Mouse (Mus musculus) intestine, embryonic 16.5 days (tissue): ENCODE measurements around the gene Paf1. TPM values are rescaled to one million over a fixed set of nuclear protein-coding genes. Genes with fewer than 3 reads are reported as not detected.

Experiments used
- ATAC-seq: fragments of 200-750 bp; cut with Nextera tagmentation; 2 replicates; pipeline ENCODE4 v1.8.0; 2017; ENCODE audit warnings: moderate TSS enrichment, moderate library complexity
- H3K27ac ChIP-seq: fragments of 300-500 bp; sonication (generic); 2 replicates; pipeline ENCODE4 v1.5.1; 2014; ENCODE audit warnings: mild to moderate bottlenecking, low read length
- H3K27me3 ChIP-seq: fragments of 300-500 bp; sonication (generic); replicated peaks from 2 replicates; pipeline ENCODE4 v1.6.1; 2014; ENCODE audit warnings: low read length, control low read depth, mixed read lengths; ENCODE audit not compliant: control insufficient read depth, insufficient read depth
- H3K36me3 ChIP-seq: fragments of 300-500 bp; sonication (generic); 2 replicates; pipeline ENCODE4 v1.6.1; 2014; ENCODE audit warnings: low read length, control low read depth; ENCODE audit not compliant: control insufficient read depth, insufficient read depth
- H3K4me1 ChIP-seq: fragments of 300-500 bp; sonication (generic); 2 replicates; pipeline ENCODE4 v1.6.1; 2014; ENCODE audit warnings: low read length, control low read depth, mixed read lengths; ENCODE audit not compliant: control insufficient read depth, insufficient read depth
- H3K4me2 ChIP-seq: fragments of 300-500 bp; sonication (generic); 2 replicates; pipeline ENCODE4 v1.6.1; 2014; ENCODE audit warnings: low read depth, low read length, control low read depth
- H3K4me3 ChIP-seq: fragments of 300-500 bp; sonication (generic); 2 replicates; pipeline ENCODE4 v1.5.1; 2014; ENCODE audit warnings: mild to moderate bottlenecking, low read length
- H3K9ac ChIP-seq: fragments of 300-500 bp; sonication (generic); 2 replicates; pipeline ENCODE4 v1.6.1; 2014; ENCODE audit warnings: low read depth, low read length
- H3K9me3 ChIP-seq: fragments of 300-500 bp; sonication (generic); 2 replicates; pipeline ENCODE4 v1.6.1; 2016; ENCODE audit warnings: low read length, control low read depth; ENCODE audit not compliant: control insufficient read depth
- WGBS: fragments of 180-500 bp; shearing (Covaris S2); extraction: QIAGEN DNeasy Blood & Tissue Kit; methylation state at CpG from one replicate; pipeline ENCODE4 v1.1.7; 2014; 5-methylcytosine and 5-hydroxymethylcytosine counted together
- polyA plus RNA-seq: library from polyadenylated mRNA; unstranded; fragments of >200 nt; fragmentation: Nextera tagmentation; extraction: Ambion mirVana; gene quantifications from 2 replicates; pipeline ENCODE4 v1.2.1, GENCODE M21; 2015

Paf1 gene
- polyA plus RNA-seq, 1 experiment from 2014 or later = 78.7 TPM

GRCm38 (mm10) chr7:28375176-28375921, 17.4 kb upstream of the Paf1 start:
- peaks cover 33% of the 10 kb centered on the region for H3K4me1 ChIP-seq
- peak overlapping the region; percentile 84 for H3K4me3 ChIP-seq
- ATAC-seq = peak; percentile 45
- H3K27ac ChIP-seq = peak overlapping the region; percentile 97
- H3K9me3 ChIP-seq = no peaks in the 10 kb centered on the region
- H3K36me3 ChIP-seq = no peaks in the 10 kb centered on the region
- peak overlapping the region; percentile 74 for H3K9ac ChIP-seq
- WGBS = 1% methylated on average over 30 of the region's 36 CpGs
- H3K27me3 ChIP-seq = no peaks in the 10 kb centered on the region
- H3K4me2 ChIP-seq = peak overlapping the region; percentile 62

DNA sequence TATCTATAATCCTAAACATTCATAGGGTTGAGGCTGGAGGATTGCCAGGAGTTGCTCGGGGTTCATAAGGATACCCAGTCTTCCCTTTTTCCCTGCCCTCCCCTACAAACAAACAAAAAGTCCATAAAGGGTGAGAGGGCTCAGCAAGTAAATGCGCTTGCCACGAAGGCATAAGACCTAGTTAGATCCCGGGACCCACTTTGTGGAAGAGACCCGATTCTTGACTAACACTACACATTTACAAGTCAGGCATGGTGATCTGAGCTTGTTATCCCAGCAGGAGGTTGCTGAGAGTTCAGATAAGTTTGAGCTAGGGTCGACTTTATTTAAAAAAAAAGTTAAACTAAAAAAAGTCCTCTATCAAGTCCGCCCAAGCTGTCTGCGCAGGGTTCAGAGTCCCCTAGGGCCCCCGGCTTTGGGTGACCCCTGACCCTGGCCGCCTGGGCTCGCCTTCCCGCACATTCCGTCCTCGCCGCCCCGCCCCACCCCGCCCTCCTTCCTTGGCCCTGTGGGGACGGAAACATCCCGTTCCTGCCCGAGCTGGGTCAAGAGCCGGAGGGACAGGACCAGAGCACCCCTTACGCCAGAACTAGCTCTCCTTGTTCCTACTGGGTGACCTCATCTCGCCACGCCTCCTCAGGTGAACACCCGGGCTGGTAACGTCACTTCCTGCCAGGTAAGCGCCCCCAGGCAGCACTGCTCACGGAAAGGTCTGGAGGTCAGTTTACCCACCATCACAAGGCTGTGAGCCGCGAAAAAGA, 16.6 kb upstream of the Paf1 start:
- Histone ChIP-seq H3K9me3 (no peaks in the 10 kb centered on the region), H3K4me2 (peak overlapping the region; percentile 62), H3K4me1 (peaks cover 32% of the 10 kb centered on the region), H3K27me3 (no peaks in the 10 kb centered on the region), H3K27ac (peak overlapping the region; percentile 97), H3K4me3 (peak overlapping the region; percentile 84), H3K9ac (peak overlapping the region; percentile 60), H3K36me3 (no peaks in the 10 kb centered on the region)
- ATAC-seq = peak; percentile 25
- 3% methylated on average over 30 of the region's 30 CpGs for WGBS

GRCm38 (mm10) chr7:28377190-28378065, 15.3 kb upstream of the Paf1 start:
- H3K4me2 ChIP-seq = peak overlapping the region; percentile 62
- H3K27ac ChIP-seq = peak overlapping the region; percentile 99
- H3K9ac ChIP-seq = peak overlapping the region; percentile 98
- no peaks in the 10 kb centered on the region for H3K36me3 ChIP-seq
- H3K4me1 ChIP-seq = peaks cover 41% of the 10 kb centered on the region
- no peak for ATAC-seq
- no peaks in the 10 kb centered on the region for H3K27me3 ChIP-seq
- peak overlapping the region; percentile 84 for H3K4me3 ChIP-seq
- no peaks in the 10 kb centered on the region for H3K9me3 ChIP-seq
- WGBS = 60% methylated on average over 18 of the region's 18 CpGs

DNA sequence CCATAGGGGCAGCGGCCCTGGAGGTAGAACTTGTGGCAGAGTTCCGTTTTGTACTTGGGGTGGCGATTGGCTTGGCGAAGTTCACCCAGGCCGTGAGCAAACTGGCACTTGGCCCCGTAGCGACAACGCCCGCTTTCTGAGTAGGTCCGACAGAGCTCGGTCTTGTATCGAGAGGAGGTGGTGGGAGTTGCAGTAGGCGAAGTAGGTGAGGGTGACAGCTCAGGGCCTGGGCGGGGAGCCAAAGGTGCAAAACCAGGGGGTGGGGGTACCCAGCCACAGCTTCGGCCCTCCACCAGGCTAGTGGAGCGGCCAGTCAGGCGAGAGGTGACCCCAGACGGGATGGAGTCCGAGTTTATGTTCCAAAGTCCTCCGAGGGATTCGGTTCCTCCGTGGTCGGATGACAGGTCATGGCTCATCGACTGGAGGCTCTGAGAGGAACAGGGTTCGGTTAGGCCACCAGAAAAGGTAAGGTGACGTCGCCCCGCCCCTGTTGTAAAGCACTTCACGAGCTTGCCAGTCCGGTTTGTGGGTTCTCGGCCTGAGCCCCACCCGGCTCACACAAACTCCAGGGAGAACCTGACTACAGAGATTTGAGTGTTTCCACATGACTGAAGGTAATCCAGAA, 14.6 kb upstream of the Paf1 start:
- H3K36me3 ChIP-seq = no peaks in the 10 kb centered on the region
- WGBS = 25% methylated on average over 32 of the region's 32 CpGs
- 0 out of 2 replicates have a peak, but pooled peaks have one; percentile 5 for ATAC-seq
- no peaks in the 10 kb centered on the region for H3K27me3 ChIP-seq
- H3K4me3 ChIP-seq = peak overlapping the region; percentile 84
- H3K27ac ChIP-seq = peak overlapping the region; percentile 99
- no peaks in the 10 kb centered on the region for H3K9me3 ChIP-seq
- peak overlapping the region; percentile 62 for H3K4me2 ChIP-seq
- peak overlapping the region; percentile 98 for H3K9ac ChIP-seq
- peaks cover 48% of the 10 kb centered on the region for H3K4me1 ChIP-seq

DNA sequence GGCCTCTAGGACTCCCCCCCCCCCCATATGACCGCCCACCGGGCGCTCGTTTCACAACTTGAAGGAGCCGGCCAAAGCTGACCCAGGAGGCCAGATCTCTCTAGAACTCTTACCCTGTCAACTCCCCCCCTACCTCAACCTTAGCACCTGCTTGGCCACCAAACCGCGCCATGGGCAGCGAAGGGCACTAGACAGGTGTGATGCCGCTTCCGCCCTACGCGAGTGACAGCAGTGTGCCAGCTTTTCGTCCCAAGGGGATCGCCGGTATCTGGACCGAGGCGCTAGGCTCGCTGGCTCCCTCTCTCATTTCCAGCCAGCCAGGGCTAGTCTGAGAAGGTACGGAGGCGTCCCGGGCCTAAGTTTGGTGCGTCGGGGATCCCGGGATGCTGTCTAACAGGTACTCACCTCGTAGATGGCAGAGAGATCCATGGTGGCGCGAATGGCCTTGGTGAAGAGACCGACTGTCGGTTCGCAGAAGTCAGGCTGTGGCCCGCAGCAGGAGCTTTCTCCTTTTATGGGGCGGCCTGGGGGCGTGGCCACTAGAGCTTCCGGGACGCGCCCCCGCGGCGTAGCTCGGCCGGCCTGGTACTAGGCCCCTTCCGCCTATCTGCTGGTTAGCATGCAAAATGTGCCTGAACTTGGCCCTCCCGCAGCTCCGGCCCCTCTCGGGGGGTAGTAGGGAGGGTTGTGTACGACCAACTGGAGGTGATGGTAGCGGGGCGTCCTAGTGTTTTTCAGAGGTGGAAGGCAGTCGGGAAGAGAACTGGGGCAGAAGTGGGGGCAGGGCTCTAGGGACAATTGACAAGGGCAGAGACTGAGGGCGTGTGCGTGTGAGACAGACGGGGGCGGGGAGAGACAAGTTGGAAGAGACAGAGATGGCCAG, 13.7 kb upstream of the Paf1 start:
- peak overlapping the region; percentile 62 for H3K4me2 ChIP-seq
- H3K36me3 ChIP-seq = no peaks in the 10 kb centered on the region
- H3K4me3 ChIP-seq = peak overlapping the region; percentile 84
- peak overlapping the region; percentile 99 for H3K27ac ChIP-seq
- peak overlapping the region; percentile 98 for H3K9ac ChIP-seq
- H3K27me3 ChIP-seq = no peaks in the 10 kb centered on the region
- H3K9me3 ChIP-seq = no peaks in the 10 kb centered on the region
- peak; percentile 43 for ATAC-seq
- peaks cover 52% of the 10 kb centered on the region for H3K4me1 ChIP-seq
- WGBS = under 1% methylated on average over 53 of the region's 53 CpGs

- H3K9me3 ChIP-seq = no peaks in the 10 kb centered on the region
- ATAC-seq = no peak
- WGBS = 43% methylated on average over 17 of the region's 17 CpGs
- peak within 1 kb of the TSS; percentile 100 for H3K27ac ChIP-seq
- no peaks in the 10 kb centered on the region for H3K36me3 ChIP-seq
- peaks cover 49% of the 10 kb centered on the region for H3K4me1 ChIP-seq
- H3K9ac ChIP-seq = peak within 1 kb of the TSS; percentile 98
- H3K4me2 ChIP-seq = peak within 1 kb of the TSS; percentile 62
- no peaks in the 10 kb centered on the region for H3K27me3 ChIP-seq
- H3K4me3 ChIP-seq = peak within 1 kb of the TSS; percentile 84
Measured at GRCm38 (mm10) chr7:28380237-28381016, 12.3 kb upstream of the Paf1 start, which contains the start of gene Zfp36. Gene Zfp36 (minus strand): TSS chr7:28380253.

GRCm38 (mm10) chr7:28381017-28381790, 11.5 kb upstream of the Paf1 start:
- no peaks in the 10 kb centered on the region for H3K36me3 ChIP-seq
- H3K4me3 ChIP-seq = peak overlapping the region; percentile 47
- peak overlapping the region; percentile 62 for H3K4me2 ChIP-seq
- peak overlapping the region; percentile 79 for H3K9ac ChIP-seq
- H3K9me3 ChIP-seq = no peaks in the 10 kb centered on the region
- peak; percentile 21 for ATAC-seq
- 3% methylated on average over 30 of the region's 30 CpGs for WGBS
- peaks cover 50% of the 10 kb centered on the region for H3K4me1 ChIP-seq
- peak overlapping the region; percentile 100 for H3K27ac ChIP-seq
- H3K27me3 ChIP-seq = no peaks in the 10 kb centered on the region
